Mouse (Mus musculus) myocyte (in vitro differentiated cells): ENCODE measurements around the gene Zbtb20.

Source experiments
- E2F4 ChIP-seq: IDR thresholded peaks from one replicate; pipeline ENCODE4 v1.6.1; 2011; ENCODE audit warnings: mild to moderate bottlenecking, control low read depth, moderate library complexity; ENCODE audit not compliant: insufficient read depth
- MAX ChIP-seq: IDR thresholded peaks from one replicate; pipeline ENCODE4 v1.6.1; 2011; ENCODE audit warnings: low read depth, mild to moderate bottlenecking, control low read depth
- MYOG ChIP-seq, 3 experiments: IDR thresholded peaks; one replicate each; pipeline ENCODE4 v1.6.1; 2011; ENCODE audit warnings: control low read depth in 2 of 3, low read depth in 2 of 3, mild to moderate bottlenecking in 2 of 3; ENCODE audit not compliant: insufficient read length in 2 of 3, control insufficient read depth in 1 of 3, insufficient read depth in 1 of 3
- POLR2A ChIP-seq: IDR thresholded peaks from one replicate; pipeline ENCODE4 v1.6.1; 2011; ENCODE audit warnings: low read depth, mild to moderate bottlenecking, control low read depth, moderate library complexity; ENCODE audit not compliant: insufficient read length
- POLR2AphosphoS2 ChIP-seq: IDR thresholded peaks from one replicate; pipeline ENCODE4 v1.6.1; 2011; ENCODE audit warnings: low read depth, control low read depth; ENCODE audit not compliant: insufficient read length
- USF1 ChIP-seq: IDR thresholded peaks from one replicate; pipeline ENCODE4 v1.6.1; 2011; ENCODE audit warnings: low read depth, mild to moderate bottlenecking, control low read depth, moderate library complexity

- TF ChIP-seq MYOG (IDR thresholded peaks at IDR 0.05; ENCODE audit: control insufficient read depth in 1 of 3, insufficient read depth in 1 of 3, insufficient read length in 2 of 3, low read depth in 2 of 3) (no peak), POLR2A (no peak), MAX (no peak), USF1 (no peak), E2F4 (no peak), POLR2AphosphoS2 (no peak)
These were observed 171.0 kb downstream of the Zbtb20 start for GRCm38 (mm10) chr16:43046686-43047085.
